Mouse (Mus musculus) left cerebral cortex, adult 2 months (tissue): Measurements from ENCODE around the gene Ear10. TPM values are rescaled to one million over a fixed set of nuclear protein-coding genes. Genes with fewer than 3 reads are reported as not detected.
"Not testable (repeated sequence)": the region's sequence is repeated elsewhere in the genome, so short reads cannot be mapped to it uniquely, and the experiment has no call there.

Experiments used
- DNase-seq, 2 experiments: peaks; one replicate each; pipeline ENCODE4 v3.0.0; 2021 to 2022; ENCODE audit warnings: low spot score in 2 of 2, mixed read lengths in 1 of 2; ENCODE audit errors: extremely low spot score in 1 of 2
- H3K27ac ChIP-seq: fragments of 200-600 bp; 2 replicates; pipeline ENCODE4 v1.8.1; 2022
- H3K4me3 ChIP-seq: fragments of 200-600 bp; 2 replicates; pipeline ENCODE4 v1.8.1; 2022
- CTCF ChIP-seq: fragments of 200-600 bp; IDR thresholded peaks from 2 replicates; pipeline ENCODE4 v1.8.1; 2022; ENCODE audit warnings: antibody characterized with exemption, mild to moderate bottlenecking, moderate library complexity
- intact Hi-C: fragments of 180-260 bp; cut with DNase I; formaldehyde crosslinking; loops from one replicate; pipeline ENCODE4 v1.15.1; 2025
- long read RNA-seq, 2 experiments: library from polyadenylated mRNA; stranded (forward); transcript quantifications; one replicate each; pipeline ENCODE4 v2.0.0; 2021; ENCODE audit warnings: borderline mapping rate in 2 of 2
- total RNA-seq, 2 experiments: library from RNA; stranded (reverse); gene quantifications; 2 replicates each; pipeline ENCODE4 v1.2.3; 2021

Gene Ear10
- total RNA-seq, result not detected
- long read RNA-seq, experiment 1, result 0 reads
- long read RNA-seq, experiment 2, result 0 reads

DNA sequence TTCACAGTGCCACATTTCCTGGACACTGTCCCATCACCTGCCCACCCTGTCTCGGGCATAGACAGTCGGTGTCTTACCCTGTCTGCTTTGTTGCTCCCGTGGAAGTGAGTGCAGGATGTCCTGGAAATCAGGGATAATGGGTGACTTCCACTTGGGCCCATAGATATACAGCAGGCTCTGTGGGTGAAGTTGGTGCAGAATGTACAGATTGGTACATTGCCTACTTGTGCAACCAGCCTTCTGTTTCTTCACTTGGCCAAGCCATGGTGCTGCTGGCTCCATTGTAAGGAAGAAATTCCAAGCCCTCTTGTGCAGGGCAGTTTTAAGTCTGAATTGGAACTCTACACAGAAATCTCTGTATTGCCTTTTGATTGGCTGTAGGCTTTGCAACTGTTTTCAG, at the start of gene Ear10:
TSS of gene Ear10 (minus strand) at position 101 of the 400 bp plus-strand sequence.
- H3K27ac ChIP-seq, DNase-seq, H3K4me3 ChIP-seq, intact Hi-C loops: not testable (repeated sequence)

DNA sequence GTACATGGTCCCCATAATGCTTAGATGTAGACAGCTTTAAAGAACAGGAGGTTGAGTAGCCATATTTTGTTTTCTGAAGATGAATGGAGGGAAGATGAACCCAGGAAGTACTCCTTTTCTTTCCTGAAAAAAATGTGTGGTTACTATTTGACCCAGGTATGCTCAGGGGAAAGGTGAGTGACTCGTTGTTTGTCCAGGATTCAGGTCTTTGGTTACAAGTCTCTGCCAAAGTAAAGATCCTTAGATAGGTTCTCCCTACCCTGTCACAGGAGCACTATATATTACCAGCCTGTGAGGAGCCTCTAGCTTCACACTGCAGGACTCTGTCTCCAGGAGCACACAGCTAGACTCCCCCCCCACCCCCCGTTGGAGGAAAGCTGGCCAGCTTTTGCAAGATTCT, 33.4 kb upstream of the Ear10 start, which contains the start of gene Ang5:
TSS of gene Ang5 (plus strand) at position 301 of the 400 bp plus-strand sequence.
- H3K27ac ChIP-seq, H3K4me3 ChIP-seq, intact Hi-C loops, DNase-seq: not testable (repeated sequence)

DNA sequence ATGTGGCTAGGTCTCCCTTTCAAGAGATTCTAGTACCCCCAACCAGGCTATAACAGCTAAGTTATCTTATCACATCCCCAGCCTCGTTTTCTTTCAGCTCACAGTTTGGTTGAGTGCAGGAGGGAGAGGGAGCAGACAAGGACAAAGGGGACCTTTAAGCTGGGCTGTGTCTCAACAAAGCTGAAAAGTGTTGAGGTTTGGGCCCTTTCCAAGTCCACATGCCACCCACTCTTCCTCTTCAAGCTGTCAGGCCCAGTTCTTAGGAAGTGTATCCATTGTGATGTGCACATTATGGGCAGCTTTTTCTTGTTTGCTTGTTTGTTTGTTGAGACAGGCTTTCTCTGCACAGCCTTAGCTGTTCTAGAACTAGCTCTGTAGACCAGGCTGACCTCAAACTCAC, 31.7 kb upstream of the Ear10 start:
- intact Hi-C loops, DNase-seq, H3K4me3 ChIP-seq, H3K27ac ChIP-seq: not testable (repeated sequence)

DNA sequence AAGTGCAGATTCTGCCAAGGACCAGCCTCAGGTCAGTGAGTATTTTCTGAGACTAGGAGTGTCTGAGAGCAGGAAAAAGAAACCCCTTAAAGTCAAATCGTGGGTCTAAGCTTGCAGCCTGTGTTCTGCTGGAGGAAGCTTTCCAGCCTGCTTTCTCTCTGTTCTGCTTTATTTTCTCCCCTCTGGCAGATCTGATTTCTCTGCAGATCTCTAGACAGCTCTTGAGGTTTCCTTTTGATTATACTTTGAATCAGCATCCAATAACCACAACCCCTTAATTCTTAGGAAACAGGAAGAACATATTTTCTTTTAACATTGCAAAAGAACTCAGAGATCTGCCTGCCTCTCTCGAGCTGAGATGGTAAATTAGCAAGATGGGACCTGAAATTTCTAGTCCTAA, 30.0 kb upstream of the Ear10 start:
- H3K4me3 ChIP-seq, H3K27ac ChIP-seq, intact Hi-C loops, DNase-seq: not testable (repeated sequence)

DNA sequence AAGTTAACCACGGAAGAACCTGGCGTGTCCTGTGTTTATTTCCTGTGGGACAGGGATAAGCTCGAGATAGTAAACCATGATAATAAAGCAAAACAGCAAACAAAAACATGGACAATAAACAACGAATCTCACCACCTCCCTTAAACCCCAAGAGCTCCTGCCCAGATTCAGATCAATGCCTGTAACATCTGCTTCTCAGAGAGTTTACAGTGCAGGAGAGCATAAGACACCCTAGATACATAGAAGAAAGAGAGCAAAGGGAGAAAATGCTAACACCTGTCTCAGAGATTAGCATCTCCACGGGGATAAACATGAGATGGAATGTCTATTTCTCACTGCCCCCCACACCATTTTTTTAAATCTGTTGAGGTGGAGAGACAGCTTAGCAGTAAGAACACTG, 10.0 kb upstream of the Ear10 start:
- DNase-seq, H3K4me3 ChIP-seq, H3K27ac ChIP-seq: not testable (repeated sequence)
- intact Hi-C loops, result loop anchor here (2.0 kb wide), 1 partner anchor 51 kb away; no protein-coding TSS in a partner anchor

GRCm38 (mm10) chr14:43932991-43933390, 9.6 kb upstream of the Ear10 start:
- intact Hi-C loops, result loop anchor here (2.0 kb wide), 1 partner anchor 52 kb away; no protein-coding TSS in a partner anchor

DNA sequence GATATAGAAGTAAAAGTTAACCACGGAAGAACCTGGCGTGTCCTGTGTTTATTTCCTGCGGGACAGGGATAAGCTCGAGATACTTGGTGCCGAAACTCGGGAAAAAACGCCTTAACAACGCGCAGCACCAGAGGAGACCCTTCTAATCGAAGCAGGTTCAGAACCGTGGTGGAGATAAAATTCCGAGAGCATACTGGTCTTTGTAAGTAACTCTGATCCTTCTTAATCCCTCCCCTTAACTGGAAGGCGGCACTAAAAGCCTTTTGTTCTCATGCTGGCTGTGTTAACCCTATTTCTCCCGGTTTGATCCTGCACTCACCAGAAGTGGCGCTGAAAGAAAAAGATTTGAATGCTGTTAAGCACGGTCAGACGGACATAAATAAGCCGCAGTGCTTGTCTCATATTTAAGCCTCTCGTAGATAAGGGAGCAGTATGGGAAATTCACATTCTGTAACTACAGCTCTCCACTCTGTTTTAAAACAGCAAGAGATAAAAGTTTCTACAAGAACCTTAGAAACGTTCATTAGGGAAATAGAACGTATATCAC, 2.1 kb upstream of the Ear10 start:
- peak overlapping the region; percentile 42 for H3K4me3 ChIP-seq
- DNase-seq, H3K27ac ChIP-seq, intact Hi-C loops: not testable (repeated sequence)

More at GRCm38 (mm10) chr14:43932991-43933390, 9.6 kb upstream of the Ear10 start:
- not testable (repeated sequence) for H3K4me3 ChIP-seq, H3K27ac ChIP-seq
- DNase-seq, result peak; percentile 14 to 28
- TF ChIP-seq CTCF, result peak; percentile 63

- TF ChIP-seq CTCF, result peak; percentile 68
- H3K4me3 ChIP-seq, result peak within 1 kb of the TSS; percentile 42
- H3K27ac ChIP-seq, intact Hi-C loops: not testable (repeated sequence)
- peak; percentile 23 to 52 for DNase-seq
These were observed 1.5 kb upstream of the Ear10 start, which contains the start of gene Gm8113 for GRCm38 (mm10) chr14:43924688-43925403. Gene Gm8113, plus strand, starts transcription at chr14:43925390.

DNA sequence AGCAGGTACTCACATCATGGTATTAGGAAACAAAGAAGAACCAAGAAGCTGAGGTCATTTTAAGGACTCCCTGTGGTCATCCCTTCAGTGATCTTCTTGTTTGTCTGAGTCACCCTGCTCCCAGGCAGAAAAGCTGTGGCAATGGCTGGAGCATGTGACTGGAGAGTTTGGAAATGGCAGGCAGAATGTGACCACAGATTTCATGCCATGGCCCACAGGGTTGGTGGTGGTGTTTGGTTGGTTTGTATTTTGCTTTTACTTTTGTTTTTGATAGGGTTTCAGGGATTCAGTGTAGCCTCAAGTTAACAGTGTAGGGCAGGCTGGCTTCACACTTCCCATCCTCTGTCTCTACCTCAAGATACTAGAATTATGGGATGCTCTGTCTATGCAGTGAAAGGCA, 5.1 kb downstream of the Ear10 start:
- intact Hi-C loops, result not testable (repeated sequence)

GRCm38 (mm10) chr14:43898577-43898976, 24.8 kb downstream of the Ear10 start:
- H3K4me3 ChIP-seq, DNase-seq, H3K27ac ChIP-seq, intact Hi-C loops: not testable (repeated sequence)

More for the DNA sequence above, 5.1 kb downstream of the Ear10 start:
- not testable (repeated sequence) for H3K4me3 ChIP-seq, DNase-seq, H3K27ac ChIP-seq

- H3K27ac ChIP-seq, H3K4me3 ChIP-seq, intact Hi-C loops, DNase-seq: not testable (repeated sequence)
These were observed 28.0 kb downstream of the Ear10 start for GRCm38 (mm10) chr14:43895357-43895756.

DNA sequence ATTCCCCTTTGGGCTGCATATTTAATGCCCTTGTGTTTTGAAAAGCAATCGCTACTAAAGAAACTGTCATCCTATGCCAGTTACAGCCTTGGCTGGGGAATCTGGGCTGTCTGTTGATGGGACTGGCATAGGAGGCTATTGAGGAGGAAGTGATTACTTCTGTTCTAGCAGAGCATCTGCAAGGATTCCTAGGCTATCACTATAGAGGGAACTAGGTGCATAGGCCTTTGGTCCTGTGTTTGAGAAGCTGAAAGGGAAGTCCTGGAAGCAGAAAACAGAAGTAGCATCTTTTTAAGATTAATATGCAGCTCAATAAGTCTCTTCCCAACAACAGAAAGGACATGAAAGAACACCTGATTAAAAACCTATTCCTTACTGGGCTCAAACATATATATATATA, 32.1 kb downstream of the Ear10 start:
- H3K27ac ChIP-seq, intact Hi-C loops, H3K4me3 ChIP-seq, DNase-seq: not testable (repeated sequence)

DNA sequence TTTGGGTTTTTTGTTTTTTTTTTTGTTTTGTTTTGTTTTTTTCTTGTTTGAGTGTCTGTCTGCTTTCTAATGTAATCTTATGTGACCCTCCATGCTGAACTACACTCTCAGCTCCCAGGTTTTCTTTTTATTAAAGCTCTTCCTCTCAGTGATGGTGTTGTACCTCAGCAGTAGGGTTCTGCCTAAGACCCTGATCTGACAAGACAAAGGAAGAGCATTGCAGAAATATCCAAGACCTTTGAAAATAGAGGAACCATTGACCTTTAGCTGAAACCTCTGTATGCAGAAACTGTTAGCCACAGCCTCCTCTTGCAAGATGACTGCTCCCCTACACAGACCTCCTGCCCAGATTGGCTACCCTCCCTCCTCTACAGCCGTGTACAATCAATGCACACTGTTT, 37.1 kb downstream of the Ear10 start:
- DNase-seq, intact Hi-C loops, H3K4me3 ChIP-seq, H3K27ac ChIP-seq: not testable (repeated sequence)

DNA sequence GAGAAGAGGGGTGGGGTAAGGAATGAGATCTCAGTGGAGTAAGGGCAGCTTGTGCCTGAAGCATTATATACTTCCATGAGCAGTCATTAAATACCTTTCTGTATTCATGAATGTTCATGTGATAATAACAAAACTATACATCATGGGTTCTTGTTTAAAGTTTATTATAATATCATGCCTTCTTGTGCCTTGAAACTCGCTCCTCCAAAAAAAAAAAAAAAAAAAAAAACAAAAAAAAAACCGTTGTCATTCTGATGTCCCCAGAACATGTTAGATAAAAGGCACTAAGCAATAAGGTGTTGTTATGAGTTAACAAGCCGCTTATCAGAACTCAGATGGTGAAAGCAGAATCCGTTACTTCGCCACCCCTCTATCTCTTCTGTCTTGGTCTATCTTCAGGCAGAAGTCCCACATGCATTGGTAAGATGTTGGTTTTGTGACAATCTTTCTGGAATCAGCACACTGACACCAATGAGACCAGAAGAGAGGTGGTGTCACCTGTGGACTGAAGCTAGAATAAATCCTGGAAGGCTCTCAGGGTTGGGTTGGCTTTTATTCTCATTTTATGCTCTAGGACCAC, 43.3 kb downstream of the Ear10 start:
- H3K4me3 ChIP-seq, intact Hi-C loops, H3K27ac ChIP-seq, DNase-seq: not testable (repeated sequence)

- H3K4me3 ChIP-seq, H3K27ac ChIP-seq, DNase-seq, intact Hi-C loops: not testable (repeated sequence)
These were observed 45.6 kb downstream of the Ear10 start for GRCm38 (mm10) chr14:43877789-43878188.

DNA sequence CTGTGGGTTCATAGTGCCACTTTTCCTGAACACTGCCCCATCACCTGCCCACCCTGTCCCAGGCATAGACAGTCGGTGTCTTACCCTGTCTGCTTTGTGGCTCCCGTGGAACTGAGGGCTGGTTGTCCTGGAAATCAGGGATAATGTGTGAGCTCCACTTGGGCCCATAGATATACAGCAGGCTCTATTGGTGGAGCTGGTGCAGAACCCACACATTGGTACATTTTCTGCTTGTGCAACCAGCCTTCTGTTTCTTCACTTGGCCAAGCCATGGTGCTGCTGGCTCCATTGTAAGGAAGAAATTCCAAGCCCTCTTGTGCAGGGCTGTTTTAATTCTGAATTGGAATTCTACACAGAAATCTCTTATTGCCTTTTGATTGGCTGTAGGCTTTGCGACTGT, 47.9 kb downstream of the Ear10 start, which contains the start of gene Ear1:
TSS of gene Ear1 (minus strand) at position 101 of the 400 bp plus-strand sequence.
- intact Hi-C loops, H3K4me3 ChIP-seq, H3K27ac ChIP-seq, DNase-seq: not testable (repeated sequence)

- intact Hi-C loops, H3K4me3 ChIP-seq, DNase-seq, H3K27ac ChIP-seq: not testable (repeated sequence)
These were observed 48.5 kb downstream of the Ear10 start for GRCm38 (mm10) chr14:43874862-43875261.
